Comparison of ENCODE assay signal across 29 mouse cellular contexts in the genomic region with DNA sequence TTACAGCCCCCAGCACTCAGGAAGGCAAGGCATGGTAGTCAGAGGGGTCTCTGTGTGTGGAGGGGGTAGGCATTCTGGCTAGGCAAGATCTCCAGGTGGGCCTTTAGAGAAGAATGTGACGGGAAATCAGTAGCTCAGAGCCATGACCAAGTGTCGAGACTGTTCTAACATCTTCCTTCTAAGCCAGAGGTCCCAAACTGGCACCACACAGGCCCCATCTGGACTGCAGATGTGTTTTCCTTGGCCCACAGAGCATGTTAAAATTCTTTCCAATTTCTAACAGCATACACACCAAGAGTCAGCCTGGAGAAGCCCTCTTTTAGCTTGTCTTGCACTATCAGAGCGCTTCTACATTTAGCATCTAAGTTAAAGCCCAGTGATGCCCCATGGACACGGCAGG.
DNase-seq lines count a peak whose midpoint lies in the region; ATAC-seq and TF ChIP-seq lines count a peak whose summit lies in the region.
"Had no signal": no experiment of that assay in that cellular context is flagged by ENCODE, and none has a peak within 500 bp of the region (broad histone marks: within the 10 kb centered on the region; RNA-seq: fewer than 3 reads in every experiment).

No protein-coding gene starts in this region.

- no peak overlapping the region for H3K4me3 ChIP-seq in limb, embryonic 15.5 days
- no peak overlapping the region for H3K4me3 ChIP-seq in stomach, postnatal 0 days (ENCODE audit: low read depth, low read length)
- H3K4me3 ChIP-seq in kidney, adult 2 months (ENCODE audit: insufficient read depth, low read depth, low read length) = no peak overlapping the region
- H3K4me3 ChIP-seq: forebrain, embryonic 12.5 days; heart, embryonic 13.5 days; kidney, embryonic 15.5 days; liver, embryonic 12.5 days; midbrain, embryonic 12.5 days; neural tube, embryonic 12.5 days had no signal

- TF ChIP-seq CTCF in stomach, postnatal 0 days (IDR thresholded peaks at IDR 0.05; ENCODE audit: low read depth) = no peak
- TF ChIP-seq CTCF in kidney, adult 2 months (conservative IDR thresholded peaks at IDR 0.05; ENCODE audit: insufficient read depth, insufficient read length, low read depth, low read length) = no peak

- no peak for TF ChIP-seq EP300 in stomach, postnatal 0 days (optimal IDR thresholded peaks at IDR 0.05)

- H3K4me2 ChIP-seq in limb, embryonic 15.5 days = peak overlapping the region; percentile 24; the same call in 1 of the 2 replicates
- H3K4me2 ChIP-seq in stomach, postnatal 0 days (replicated peaks; ENCODE audit: low read depth) = no peak overlapping the region
- H3K4me2 ChIP-seq: forebrain, embryonic 12.5 days; heart, embryonic 13.5 days; kidney, embryonic 15.5 days; liver, embryonic 12.5 days; midbrain, embryonic 12.5 days; neural tube, embryonic 12.5 days had no signal

- peak overlapping the region; percentile 79 for H3K27ac ChIP-seq in limb, embryonic 15.5 days
- no peak overlapping the region for H3K27ac ChIP-seq in stomach, postnatal 0 days (replicated peaks)
- H3K27ac ChIP-seq in kidney, adult 2 months (ENCODE audit: insufficient read depth, low read depth, low read length) = no peak overlapping the region
- H3K27ac ChIP-seq: forebrain, embryonic 12.5 days; heart, embryonic 13.5 days; hindbrain, postnatal 0 days; kidney, embryonic 15.5 days; liver, embryonic 12.5 days; midbrain, embryonic 12.5 days; neural tube, embryonic 12.5 days had no signal

- no peaks in the 10 kb centered on the region for H3K9me3 ChIP-seq in limb, embryonic 15.5 days
- H3K9me3 ChIP-seq in stomach, postnatal 0 days (ENCODE audit: control insufficient read depth, low read length) = no peaks in the 10 kb centered on the region
- H3K9me3 ChIP-seq: forebrain, embryonic 12.5 days; heart, embryonic 13.5 days; kidney, embryonic 15.5 days; liver, embryonic 12.5 days; midbrain, embryonic 12.5 days; neural tube, embryonic 12.5 days had no signal

- peaks cover 23% of the 10 kb centered on the region for H3K4me1 ChIP-seq in limb, embryonic 15.5 days
- no peaks in the 10 kb centered on the region for H3K4me1 ChIP-seq in stomach, postnatal 0 days (replicated peaks; ENCODE audit: control insufficient read depth, insufficient read depth)
- peaks cover 3% of the 10 kb centered on the region; the same call in 1 of the 2 replicates for H3K4me1 ChIP-seq in kidney, adult 2 months (ENCODE audit: control insufficient read depth, insufficient read depth, low read length)
- H3K4me1 ChIP-seq: midbrain, embryonic 12.5 days had no signal

- peak; percentile 80 for ATAC-seq in limb, embryonic 15.5 days (ENCODE audit: insufficient number of reproducible peaks, low FRiP score, low TSS enrichment, low read depth)
- ATAC-seq in stomach, postnatal 0 days (ENCODE audit: low FRiP score, low TSS enrichment) = no peak
- ATAC-seq: hindbrain, postnatal 0 days; intestine, embryonic 16.5 days; liver, embryonic 12.5 days had no signal

- 30% methylated on average over 4 of the region's 4 CpGs for WGBS in limb, embryonic 15.5 days
- 80% methylated on average over 4 of the region's 4 CpGs for WGBS in stomach, postnatal 0 days
- WGBS in kidney, adult 2 months = 91% methylated on average over 4 of the region's 4 CpGs

- H3K27me3 ChIP-seq in limb, embryonic 15.5 days = no peaks in the 10 kb centered on the region
- H3K27me3 ChIP-seq in stomach, postnatal 0 days (ENCODE audit: control insufficient read depth, insufficient read depth, low read length) = no peaks in the 10 kb centered on the region
- H3K27me3 ChIP-seq in kidney, adult 2 months (replicated peaks; ENCODE audit: control insufficient read depth, insufficient read depth, low read length) = no peaks in the 10 kb centered on the region
- H3K27me3 ChIP-seq: forebrain, embryonic 12.5 days; liver, embryonic 12.5 days; neural tube, embryonic 12.5 days had no signal

- H3K36me3 ChIP-seq in limb, embryonic 15.5 days = no peaks in the 10 kb centered on the region
- no peaks in the 10 kb centered on the region for H3K36me3 ChIP-seq in stomach, postnatal 0 days (ENCODE audit: control insufficient read depth, insufficient read depth, low read length)
- H3K36me3 ChIP-seq in kidney, adult 2 months (ENCODE audit: control insufficient read depth, insufficient read depth, low read length) = no peaks in the 10 kb centered on the region
- H3K36me3 ChIP-seq: forebrain, embryonic 12.5 days; heart, embryonic 13.5 days; kidney, embryonic 15.5 days; liver, embryonic 12.5 days; midbrain, embryonic 12.5 days; neural tube, embryonic 12.5 days had no signal

- no peak overlapping the region for H3K9ac ChIP-seq in limb, embryonic 15.5 days
- no peak overlapping the region for H3K9ac ChIP-seq in stomach, postnatal 0 days (ENCODE audit: low read length)
- H3K9ac ChIP-seq: forebrain, embryonic 12.5 days; heart, embryonic 13.5 days; kidney, embryonic 15.5 days; liver, embryonic 12.5 days; midbrain, embryonic 12.5 days; neural tube, embryonic 12.5 days had no signal

- no peak for TF ChIP-seq POLR2A in kidney, adult 2 months (IDR thresholded peaks at IDR 0.05; ENCODE audit: low read depth, low read length)

- DNase-seq in embryo, embryonic 10 days (ENCODE audit: low spot score) = peak; percentile 25
- DNase-seq in embryo, embryonic 11 days = no peak
- peak; percentile 15 for DNase-seq in adipocyte (ENCODE audit: low spot score)
- DNase-seq in forelimb bud, embryonic 11.5 days (ENCODE audit: low read depth, low spot score) = peak; percentile 54
- DNase-seq in stomach, postnatal 0 days (ENCODE audit: low spot score) = no peak
- no peak for DNase-seq in kidney, adult 2 months
- DNase-seq in thymus, postnatal 14 days = no peak
- DNase-seq: adrenal gland, adult 2 months; cerebellum, adult 11 months; cerebellum, adult 9-11 months; gastrocnemius, postnatal 14 days; heart, adult 18-20 months; heart, postnatal 14 days; kidney, postnatal 36 days; layer of hippocampus, postnatal 36 days; lung, adult 18-20 months; lung, postnatal 10 days; retina, postnatal 1 day; right cerebral cortex, postnatal 25 days; thymus, postnatal 4 days had no signal

Comparison
In these comparisons a context has a peak if more than half of its experiments do, and no peak if none do; other contexts are left out.
1. DNase-seq: peak in embryo, embryonic 10 days (single experiment), adipocyte (single experiment) and forelimb bud, embryonic 11.5 days (single experiment); none in embryo, embryonic 11 days (single experiment), stomach, postnatal 0 days (single experiment), kidney, adult 2 months (single experiment) and thymus, postnatal 14 days (single experiment).